Mouse (Mus musculus): ENCODE data around the gene Gucy1b1. TPM values are rescaled to one million over a fixed set of nuclear protein-coding genes. Genes with fewer than 3 reads are reported as not detected.

The Gucy1b1 gene
- 1 to 10 TPM; 3.5 to 4.5 TPM for total RNA-seq (2021)
- long read RNA-seq, experiment 1, partial matches to known transcripts: 0 of 2 reads
- long read RNA-seq, experiment 1, other reads (novel, unspliced or antisense): 0 of 2 reads
- long read RNA-seq, experiment 2, partial matches to known transcripts: 0 of 3 reads
- long read RNA-seq, experiment 2, other reads (novel, unspliced or antisense): 0 of 3 reads

- peak within 1 kb of the TSS; percentile 72 for H3K27ac ChIP-seq
- DNase-seq: peak; percentile 71
- intact Hi-C loops (cut with DNase I): no loop called here
- H3K4me3 ChIP-seq: peak within 1 kb of the TSS; percentile 71
- TF ChIP-seq CTCF (IDR thresholded peaks at IDR 0.05): no peak
Measured at GRCm38 (mm10) chr3:82074201-82074851, at the start of gene Gucy1b1. Gene Gucy1b1 (minus strand): TSS chr3:82074689.

GRCm38 (mm10) chr3:82118916-82119315 is 44.4 kb upstream of the Gucy1b1 start:
- intact Hi-C loops (cut with DNase I): no loop called here
- H3K4me3 ChIP-seq: no peak overlapping the region
- no peak for DNase-seq

GRCm38 (mm10) chr3:82112439-82112838 is 38.0 kb upstream of the Gucy1b1 start:
- no peak overlapping the region for H3K4me3 ChIP-seq
- intact Hi-C loops (cut with DNase I): no loop called here
- H3K27ac ChIP-seq: no peak overlapping the region
- no peak for TF ChIP-seq CTCF (IDR thresholded peaks at IDR 0.05)
- no peak for DNase-seq

More at GRCm38 (mm10) chr3:82118916-82119315, 44.4 kb upstream of the Gucy1b1 start:
- TF ChIP-seq CTCF (IDR thresholded peaks at IDR 0.05): no peak
- no peak overlapping the region for H3K27ac ChIP-seq

GRCm38 (mm10) chr3:82111986-82112385 is 37.5 kb upstream of the Gucy1b1 start:
- no peak for TF ChIP-seq CTCF (IDR thresholded peaks at IDR 0.05)
- Histone ChIP-seq H3K4me3 (no peak overlapping the region), H3K27ac (no peak overlapping the region)
- intact Hi-C loops (cut with DNase I): no loop called here
- DNase-seq: no peak

- intact Hi-C loops (cut with DNase I): no loop called here
- Histone ChIP-seq H3K27ac (no peak overlapping the region), H3K4me3 (no peak overlapping the region)
- peak; percentile 19 for DNase-seq
- no peak for TF ChIP-seq CTCF (IDR thresholded peaks at IDR 0.05)
Measured at GRCm38 (mm10) chr3:82108951-82109350, 34.5 kb upstream of the Gucy1b1 start.

- DNase-seq: no peak
- H3K27ac ChIP-seq: no peak overlapping the region
- no peak overlapping the region for H3K4me3 ChIP-seq
- intact Hi-C loops (cut with DNase I): no loop called here
- no peak for TF ChIP-seq CTCF (IDR thresholded peaks at IDR 0.05)
Measured at GRCm38 (mm10) chr3:82104229-82104628, 29.7 kb upstream of the Gucy1b1 start.

- DNase-seq: no peak
- intact Hi-C loops (cut with DNase I): no loop called here
- no peak overlapping the region for H3K4me3 ChIP-seq
- TF ChIP-seq CTCF (IDR thresholded peaks at IDR 0.05): no peak
- no peak overlapping the region for H3K27ac ChIP-seq
Measured at GRCm38 (mm10) chr3:82099127-82099526, 24.6 kb upstream of the Gucy1b1 start.

- intact Hi-C loops (cut with DNase I): no loop called here
- no peak overlapping the region for H3K27ac ChIP-seq
- no peak overlapping the region for H3K4me3 ChIP-seq
- TF ChIP-seq CTCF (IDR thresholded peaks at IDR 0.05): no peak
- no peak for DNase-seq
Measured at GRCm38 (mm10) chr3:82096801-82097200, 22.3 kb upstream of the Gucy1b1 start.

GRCm38 (mm10) chr3:82073741-82074181 is 728 bp downstream of the Gucy1b1 start:
- peak overlapping the region; percentile 72 for H3K27ac ChIP-seq
- peak; percentile 72 for DNase-seq
- TF ChIP-seq CTCF (IDR thresholded peaks at IDR 0.05): no peak
- peak overlapping the region; percentile 71 for H3K4me3 ChIP-seq
- intact Hi-C loops (cut with DNase I): no loop called here

GRCm38 (mm10) chr3:82067830-82068229 is 6.7 kb downstream of the Gucy1b1 start:
- DNase-seq: no peak
- no peak overlapping the region for H3K27ac ChIP-seq
- H3K4me3 ChIP-seq: no peak overlapping the region
- intact Hi-C loops (cut with DNase I): no loop called here
- TF ChIP-seq CTCF (IDR thresholded peaks at IDR 0.05): no peak

- DNase-seq: no peak
- no peak for TF ChIP-seq CTCF (IDR thresholded peaks at IDR 0.05)
- intact Hi-C loops (cut with DNase I): no loop called here
- no peak overlapping the region; the same call in none of the 2 replicates for H3K27ac ChIP-seq
- H3K4me3 ChIP-seq: no peak overlapping the region
Measured at GRCm38 (mm10) chr3:82061402-82062180, 12.9 kb downstream of the Gucy1b1 start.

GRCm38 (mm10) chr3:82057201-82057600 is 17.3 kb downstream of the Gucy1b1 start:
- Histone ChIP-seq H3K27ac (no peak overlapping the region), H3K4me3 (no peak overlapping the region)
- no peak for TF ChIP-seq CTCF (IDR thresholded peaks at IDR 0.05)
- intact Hi-C loops (cut with DNase I): no loop called here
- DNase-seq: no peak
